Mouse (Mus musculus) liver, embryonic 12.5 days (tissue): ENCODE measurements around the gene Lsmem1. TPM values are rescaled to one million over a fixed set of nuclear protein-coding genes. Genes with fewer than 3 reads are reported as not detected.

Experiments used
- microRNA counts: library from miRNA; unstranded; fragments of <30 nt; microRNA quantifications from one replicate; lab custom pipeline; 2017
- microRNA-seq: library from miRNA; unstranded; fragments of <30 nt; microRNA quantifications from one replicate; pipeline ENCODE4, GENCODE M21; 2017
- polyA plus RNA-seq: library from polyadenylated mRNA; unstranded; fragments of >200 nt; fragmentation: Nextera tagmentation; extraction: Ambion mirVana; gene quantifications from 2 replicates; pipeline ENCODE4 v1.2.1, GENCODE M21; 2016

Lsmem1 gene
- polyA plus RNA-seq, 1 experiment from 2014 or later, result not detected

MicroRNAs within 50 kb of the gene (microRNA counts, 519-probe panel; counts per million panel counts)
- 582 counts per million, percentile 70 among the panel's probes with 10 or more counts for microRNA mmu-miR-1938 (lab: Ali Mortazavi, UCI)

Small RNAs within 50 kb of the gene (microRNA-seq; reads per million reads assigned to microRNA genes)
- gene Mir1938, result 1.4 reads per million

Other genes starting within 250 kb of the Lsmem1 start
- 61.4 and 71.0 TPM in 2 replicates for gene Arl4a, start 161.5 kb downstream of the Lsmem1 start, polyA plus RNA-seq
- 0.22 and 0.43 TPM in 2 replicates for gene Scin, start 65.3 kb downstream of the Lsmem1 start, polyA plus RNA-seq
- gene Ifrd1, start 49.0 kb upstream of the Lsmem1 start, polyA plus RNA-seq, result 89.6 and 93.3 TPM in 2 replicates
- 11.6 and 12.1 TPM in 2 replicates for gene Zfp277, start 246.4 kb upstream of the Lsmem1 start, polyA plus RNA-seq
- 2.2 and 2.6 TPM in 2 replicates for gene Dock4, start 246.5 kb upstream of the Lsmem1 start, polyA plus RNA-seq